Mouse (Mus musculus) mammary gland, adult 2 months (tissue): ENCODE data around the gene Otp. TPM values are rescaled to one million over a fixed set of nuclear protein-coding genes. Genes with fewer than 3 reads are reported as not detected.

ENCODE experiments used
- polyA plus RNA-seq: library from polyadenylated mRNA; depleted of rRNA; stranded (reverse); fragments of >200 nt; gene quantifications from 2 replicates; pipeline ENCODE4 v1.2.3, GENCODE M21; 2012; ENCODE audit warnings: low replicate concordance; rRNA removed

Otp gene
- not detected in 2 replicates for polyA plus RNA-seq

GRCm38 (mm10) chr13:94875396-94875880 lies at the start of gene Otp:
Gene Otp, plus strand, starts transcription at chr13:94875602.

Other genes with a start within 250 kb of the Otp start
- gene Tbca, start 86.7 kb upstream of the Otp start, polyA plus RNA-seq, result 2.6 and 7.6 TPM in 2 replicates
- 10.7 and 13.9 TPM in 2 replicates for gene Wdr41, start 100.7 kb downstream of the Otp start, polyA plus RNA-seq